In the genomic region with DNA sequence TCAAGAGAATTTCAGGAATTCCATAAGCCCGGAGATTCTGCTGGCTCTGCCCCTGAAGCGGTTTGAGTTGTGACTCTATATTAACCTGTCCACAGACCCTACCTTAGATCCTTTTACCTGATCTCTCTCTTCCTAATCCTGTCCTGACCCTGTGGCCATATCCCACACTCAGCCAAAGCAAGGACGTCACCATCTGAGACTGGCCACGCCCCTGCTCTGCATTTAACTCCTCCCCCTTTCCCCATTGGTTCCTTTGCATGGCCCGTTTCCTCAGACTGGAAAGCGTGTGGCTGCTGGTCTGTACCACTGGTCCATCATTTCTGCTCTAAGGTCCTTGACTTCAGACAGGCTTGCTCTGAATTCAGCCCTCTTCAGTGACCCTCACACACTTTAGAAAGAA, we compare ENCODE assay signal across 17 mouse cellular contexts. TPM values are rescaled to one million over a fixed set of nuclear protein-coding genes. Genes with fewer than 3 reads are reported as not detected.
DNase-seq lines count a peak whose midpoint lies in the region; ATAC-seq and TF ChIP-seq lines count a peak whose summit lies in the region.
"Had no signal": no experiment of that assay in that cellular context is flagged by ENCODE, and none has a peak within 500 bp of the region (broad histone marks: within the 10 kb centered on the region; RNA-seq: fewer than 3 reads in every experiment).

No protein-coding gene starts in this region.

- H3K27me3 ChIP-seq in kidney, embryonic 14.5 days (ENCODE audit: control insufficient read depth, insufficient read depth, low read length) = no peaks in the 10 kb centered on the region
- no peaks in the 10 kb centered on the region for H3K27me3 ChIP-seq in hindbrain, embryonic 14.5 days (ENCODE audit: control insufficient read depth, insufficient read depth, low read length)
- H3K27me3 ChIP-seq: lung, embryonic 15.5 days had no signal

- H3K9me3 ChIP-seq in kidney, embryonic 14.5 days (ENCODE audit: control insufficient read depth, low read length) = no peaks in the 10 kb centered on the region
- no peaks in the 10 kb centered on the region for H3K9me3 ChIP-seq in hindbrain, embryonic 14.5 days (ENCODE audit: control insufficient read depth, low read length)
- H3K9me3 ChIP-seq: lung, embryonic 15.5 days had no signal

- H3K4me3 ChIP-seq in kidney, embryonic 14.5 days (ENCODE audit: low read length) = no peak overlapping the region
- H3K4me3 ChIP-seq in hindbrain, embryonic 14.5 days (replicated peaks; ENCODE audit: low read length) = no peak overlapping the region
- H3K4me3 ChIP-seq in layer of hippocampus, adult 2 months = no peak overlapping the region
- H3K4me3 ChIP-seq: lung, embryonic 15.5 days; myocyte had no signal

- H3K9ac ChIP-seq in kidney, embryonic 14.5 days (ENCODE audit: low read depth, low read length) = no peak overlapping the region
- no peak overlapping the region for H3K9ac ChIP-seq in hindbrain, embryonic 14.5 days
- H3K9ac ChIP-seq: lung, embryonic 15.5 days had no signal

- DNase-seq in embryo, embryonic 10 days (ENCODE audit: low spot score) = peak; percentile 67
- DNase-seq in embryo, embryonic 10.5 days (ENCODE audit: low spot score) = no peak
- no peak for DNase-seq in kidney, postnatal 36 days
- DNase-seq in 416B (ENCODE audit: low read depth) = peak; percentile 23
- no peak for DNase-seq in hindbrain, embryonic 14.5 days (ENCODE audit: low spot score)
- DNase-seq in adrenal gland, postnatal 4 days (ENCODE audit: low spot score in 2 of 2) = no peak
- no peak for DNase-seq in layer of hippocampus, adult 2 months (ENCODE audit: low spot score in 2 of 2)
- DNase-seq: adrenal gland, postnatal 36 days; heart, adult 11 months; thymus, postnatal 14 days had no signal

- H3K4me1 ChIP-seq in kidney, embryonic 14.5 days (ENCODE audit: control insufficient read depth, insufficient read depth, low read length) = no peaks in the 10 kb centered on the region
- H3K4me1 ChIP-seq in hindbrain, embryonic 14.5 days (replicated peaks; ENCODE audit: control insufficient read depth, insufficient read depth, low read length) = no peaks in the 10 kb centered on the region
- H3K4me1 ChIP-seq: lung, embryonic 15.5 days had no signal

- no peak overlapping the region for H3K4me2 ChIP-seq in kidney, embryonic 14.5 days (replicated peaks; ENCODE audit: low read depth, low read length)
- no peak overlapping the region for H3K4me2 ChIP-seq in hindbrain, embryonic 14.5 days (replicated peaks)
- H3K4me2 ChIP-seq: lung, embryonic 15.5 days; midbrain, embryonic 11.5 days had no signal

- 26% methylated on average over 6 of the region's 6 CpGs for WGBS in kidney, embryonic 14.5 days
- 30% methylated on average over 6 of the region's 6 CpGs for WGBS in hindbrain, embryonic 14.5 days

- no peak overlapping the region for H3K27ac ChIP-seq in kidney, embryonic 14.5 days (ENCODE audit: low read depth, low read length)
- no peak overlapping the region for H3K27ac ChIP-seq in hindbrain, embryonic 14.5 days
- H3K27ac ChIP-seq in layer of hippocampus, adult 2 months = no peak overlapping the region
- H3K27ac ChIP-seq: lung, embryonic 15.5 days had no signal

- 0 out of 2 replicates have a peak, but pooled peaks have one; percentile 30 for ATAC-seq in kidney, embryonic 14.5 days (ENCODE audit: low FRiP score, low TSS enrichment)
- ATAC-seq in hindbrain, embryonic 14.5 days (ENCODE audit: low FRiP score) = 0 out of 2 replicates have a peak, but pooled peaks have one; percentile 9
- ATAC-seq: activated CD4-positive, CD25-positive, alpha-beta regulatory T cell, adult 4 months; inflammation-experienced regulatory T-cells, adult 6 months had no signal

- TF ChIP-seq CTCF in layer of hippocampus, adult 2 months (conservative IDR thresholded peaks at IDR 0.05) = no peak

- peaks cover 24% of the 10 kb centered on the region for H3K36me3 ChIP-seq in kidney, embryonic 14.5 days (ENCODE audit: control insufficient read depth, insufficient read depth, low read length)
- H3K36me3 ChIP-seq in hindbrain, embryonic 14.5 days (replicated peaks; ENCODE audit: control insufficient read depth, insufficient read depth) = peaks cover 80% of the 10 kb centered on the region

RNA-seq across cellular contexts. Expression of gene Ltbp4, which starts 8.0 kb away (rescaled TPM):
- polyA plus RNA-seq in kidney, embryonic 14.5 days (2014; fragmentation: Nextera tagmentation; extraction: Ambion mirVana) = 23.4 and 26.0 TPM in 2 replicates
- polyA plus RNA-seq in hindbrain, embryonic 14.5 days (2014; fragmentation: Nextera tagmentation; extraction: Ambion mirVana) = 10.4 TPM in 2 replicates
- 100 to 1,000 TPM in 1 of 2 experiments, 10 to 100 TPM in 1; 95.4 to 102 TPM for total RNA-seq in adrenal gland, postnatal 4 days (2021)
- 10 to 100 TPM; 54.5 to 54.8 TPM for total RNA-seq in layer of hippocampus, adult 2 months (2021)

RNA-seq across cellular contexts. Expression of gene Shkbp1, which starts 10.4 kb away (rescaled TPM):
- 38.4 and 41.0 TPM in 2 replicates for polyA plus RNA-seq in kidney, embryonic 14.5 days (2014; fragmentation: Nextera tagmentation; extraction: Ambion mirVana)
- polyA plus RNA-seq in hindbrain, embryonic 14.5 days (2014; fragmentation: Nextera tagmentation; extraction: Ambion mirVana) = 30.6 and 34.6 TPM in 2 replicates
- 10 to 100 TPM; 22.9 to 31.7 TPM for total RNA-seq in adrenal gland, postnatal 4 days (2021)
- 10 to 100 TPM; 29.4 to 42.9 TPM for total RNA-seq in layer of hippocampus, adult 2 months (2021)

RNA-seq across cellular contexts. Expression of gene Gm20479, which starts 11.8 kb away (rescaled TPM):
- 1.9 TPM in 1 of 2 replicates, not detected in the other for polyA plus RNA-seq in kidney, embryonic 14.5 days (2014; fragmentation: Nextera tagmentation; extraction: Ambion mirVana)
- polyA plus RNA-seq in hindbrain, embryonic 14.5 days (2014; fragmentation: Nextera tagmentation; extraction: Ambion mirVana) = not detected in 2 replicates
- total RNA-seq in adrenal gland, postnatal 4 days (2021) = 1 to 10 TPM in 1 of 2 experiments, not detected in 1; 2.5 TPM
- total RNA-seq in layer of hippocampus, adult 2 months (2021) = not detected
- total RNA-seq: left cerebral cortex, adult 18-20 months had no signal
- polyA plus RNA-seq: midbrain, embryonic 11.5 days had no signal

Comparison
In these comparisons a context has a peak if more than half of its experiments do, and no peak if none do; other contexts are left out.
1. DNase-seq: peak in embryo, embryonic 10 days (single experiment) and 416B (single experiment); none in embryo, embryonic 10.5 days (single experiment), kidney, postnatal 36 days (0 of 2), hindbrain, embryonic 14.5 days (single experiment), adrenal gland, postnatal 4 days (0 of 2) and layer of hippocampus, adult 2 months (0 of 2).